Mouse (Mus musculus) cortical plate, adult 2 months (tissue): Measurements from ENCODE around the gene Ctsd. TPM values are rescaled to one million over a fixed set of nuclear protein-coding genes. Genes with fewer than 3 reads are reported as not detected.
"Not testable (repeated sequence)": the region's sequence is repeated elsewhere in the genome, so short reads cannot be mapped to it uniquely, and the experiment has no call there.

Source experiments
- H3K27ac ChIP-seq: fragments of 200-500 bp; 2 replicates; pipeline ENCODE4 v1.5.1; 2012; ENCODE audit warnings: low read length, control low read depth, inconsistent platforms; ENCODE audit not compliant: insufficient read depth
- H3K4me1 ChIP-seq: fragments of 200-500 bp; 2 replicates; pipeline ENCODE4 v1.6.1; 2011; ENCODE audit warnings: low read length; ENCODE audit not compliant: control insufficient read depth, insufficient read depth
- H3K4me3 ChIP-seq: fragments of 200-500 bp; 2 replicates; pipeline ENCODE4 v1.5.1; 2011; ENCODE audit warnings: mild to moderate bottlenecking, low read length, control low read depth; ENCODE audit not compliant: insufficient read depth
- CTCF ChIP-seq: fragments of 200-500 bp; IDR thresholded peaks from 2 replicates; pipeline ENCODE4 v1.5.1; 2011; ENCODE audit warnings: mild to moderate bottlenecking, control low read depth, low read length; ENCODE audit not compliant: insufficient read depth; ENCODE audit errors: extremely low read depth
- POLR2A ChIP-seq: fragments of 200-500 bp; IDR thresholded peaks from 2 replicates; pipeline ENCODE4 v1.6.1; 2011; ENCODE audit warnings: mild to moderate bottlenecking, low read length, control low read depth; ENCODE audit not compliant: insufficient read depth; ENCODE audit errors: extremely low read depth
- polyA plus RNA-seq: library from polyadenylated mRNA; depleted of rRNA; stranded (reverse); fragments of >200 nt; gene quantifications from 2 replicates; pipeline ENCODE4 v1.2.3, GENCODE M21; 2012

Ctsd gene
- polyA plus RNA-seq, 1 experiment: 455 TPM

GRCm38 (mm10) chr7:142421826-142422225, 34.0 kb upstream of the Ctsd start:
- Histone ChIP-seq H3K27ac (no peak overlapping the region), H3K4me1 (no peaks in the 10 kb centered on the region), H3K4me3 (no peak overlapping the region)
- TF ChIP-seq CTCF (no peak), POLR2A (no peak)

GRCm38 (mm10) chr7:142419887-142420286, 32.0 kb upstream of the Ctsd start:
- Histone ChIP-seq H3K4me1 (no peaks in the 10 kb centered on the region), H3K4me3 (no peak overlapping the region), H3K27ac (no peak overlapping the region)
- TF ChIP-seq CTCF (no peak), POLR2A (no peak)

DNA sequence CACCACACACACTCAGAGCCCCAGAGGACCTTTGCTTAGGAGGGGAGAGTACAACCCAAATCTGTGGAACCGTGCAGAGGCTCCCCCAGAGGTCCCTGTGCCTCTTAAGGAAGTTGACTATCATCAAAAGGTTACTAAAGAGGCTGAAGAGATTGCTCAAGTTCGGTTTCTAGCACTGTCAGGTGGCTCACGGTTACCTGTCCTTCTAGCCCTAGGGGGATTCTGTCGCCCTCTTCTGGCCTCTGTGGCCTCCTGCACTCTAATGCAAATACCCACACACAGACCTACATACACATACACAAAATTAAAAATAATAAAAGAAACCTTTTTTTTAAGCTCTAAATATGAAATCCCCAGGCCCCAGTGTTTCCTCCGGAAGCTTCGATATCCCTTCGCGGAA, 30.8 kb upstream of the Ctsd start:
- Histone ChIP-seq H3K4me1 (no peaks in the 10 kb centered on the region), H3K4me3 (no peak overlapping the region)
- no peak for TF ChIP-seq POLR2A
- TF ChIP-seq CTCF: no peak

DNA sequence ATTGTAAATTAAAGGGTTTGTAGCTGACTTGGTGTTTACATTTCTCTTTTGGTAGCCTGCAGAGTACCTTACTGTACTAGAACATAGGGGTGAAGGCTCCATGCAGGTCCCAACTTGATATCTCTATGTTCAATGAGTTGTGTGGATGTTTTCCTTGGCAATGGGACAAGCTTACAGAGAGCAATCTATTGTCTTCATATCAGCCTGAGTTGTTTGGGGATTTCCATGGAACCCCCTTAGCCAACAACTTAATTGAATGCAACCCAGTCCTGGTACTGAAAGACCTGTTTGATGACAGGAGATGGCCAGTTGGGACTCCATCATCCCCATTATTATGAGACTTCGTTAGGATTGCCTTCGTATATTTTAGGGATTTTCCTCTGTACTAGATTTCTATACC, 30.2 kb upstream of the Ctsd start:
- H3K4me1 ChIP-seq: no peaks in the 10 kb centered on the region
- no peak overlapping the region for H3K27ac ChIP-seq
- no peak for TF ChIP-seq CTCF
- no peak for TF ChIP-seq POLR2A
- H3K4me3 ChIP-seq: no peak overlapping the region

More for the DNA sequence above, 30.8 kb upstream of the Ctsd start:
- no peak overlapping the region for H3K27ac ChIP-seq

DNA sequence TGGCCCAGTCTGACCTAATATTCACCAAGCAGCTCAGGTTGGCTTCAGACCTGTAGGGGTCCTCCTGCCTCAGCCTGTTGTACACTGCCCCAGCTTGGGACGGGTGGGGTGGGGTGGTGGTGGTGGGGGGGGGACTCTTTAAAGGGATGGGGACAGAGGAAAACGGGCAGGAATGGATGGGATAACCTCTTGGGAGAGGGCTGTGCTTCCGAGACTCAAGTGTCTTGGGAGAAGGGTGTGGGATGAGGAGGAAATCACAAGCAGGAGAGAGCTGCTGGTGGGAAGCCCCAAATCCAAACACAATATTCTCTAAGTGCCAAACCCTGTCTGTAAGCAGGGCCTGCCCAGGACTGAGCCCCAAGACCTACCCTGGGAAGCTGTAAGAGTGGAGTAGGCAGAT, 28.4 kb upstream of the Ctsd start:
- TF ChIP-seq CTCF: no peak
- no peak for TF ChIP-seq POLR2A
- H3K4me3 ChIP-seq: no peak overlapping the region
- H3K27ac ChIP-seq: no peak overlapping the region
- H3K4me1 ChIP-seq: no peaks in the 10 kb centered on the region

DNA sequence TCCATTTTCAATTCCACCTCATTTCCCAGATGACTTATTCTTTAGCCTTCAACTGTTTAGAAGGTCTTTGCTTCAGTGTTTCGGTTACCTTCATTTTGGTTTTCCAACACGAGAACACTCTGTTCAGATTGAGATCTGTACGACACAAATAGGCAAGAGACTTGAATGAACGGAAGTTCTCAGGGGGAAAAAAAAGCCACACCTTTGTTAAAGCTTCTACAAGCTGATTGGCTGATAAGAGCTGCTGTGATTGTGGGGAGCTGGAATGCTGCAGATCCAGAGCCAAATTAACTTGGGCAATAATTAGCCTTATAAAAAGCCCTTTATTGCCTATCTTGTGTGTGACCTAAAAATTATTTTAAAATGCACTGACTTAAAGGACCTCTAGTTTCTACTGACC, 27.5 kb upstream of the Ctsd start:
- TF ChIP-seq POLR2A: no peak
- no peak for TF ChIP-seq CTCF
- no peaks in the 10 kb centered on the region for H3K4me1 ChIP-seq

DNA sequence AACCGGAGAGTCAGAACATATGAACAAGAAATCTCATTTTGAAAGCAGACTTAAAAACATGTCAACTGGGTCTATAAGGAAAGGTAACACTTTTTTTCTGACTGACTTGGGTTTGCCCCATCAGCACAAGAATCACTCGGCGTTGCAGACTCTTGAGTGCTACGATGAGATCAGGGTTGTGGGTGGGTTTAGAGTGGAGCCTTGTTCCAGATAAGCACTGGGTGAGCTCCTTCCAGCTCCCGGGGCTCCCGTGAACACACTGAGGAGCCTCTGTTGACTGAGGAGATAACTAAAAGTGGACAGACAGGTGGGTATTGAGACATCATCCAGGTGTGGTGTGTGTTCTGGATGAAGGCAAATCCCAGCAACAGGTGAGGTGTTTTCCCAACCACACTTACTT, 25.4 kb upstream of the Ctsd start:
- Histone ChIP-seq H3K4me1 (no peaks in the 10 kb centered on the region), H3K27ac (no peak overlapping the region)
- TF ChIP-seq POLR2A (no peak), CTCF (no peak)

More for the DNA sequence above, 27.5 kb upstream of the Ctsd start:
- H3K27ac ChIP-seq: no peak overlapping the region
- H3K4me3 ChIP-seq: no peak overlapping the region

GRCm38 (mm10) chr7:142409603-142410002, 21.8 kb upstream of the Ctsd start:
- H3K27ac ChIP-seq: no peak overlapping the region
- no peak overlapping the region for H3K4me3 ChIP-seq
- TF ChIP-seq CTCF (no peak), POLR2A (no peak)
- no peaks in the 10 kb centered on the region for H3K4me1 ChIP-seq

More for the DNA sequence above, 25.4 kb upstream of the Ctsd start:
- H3K4me3 ChIP-seq: no peak overlapping the region

DNA sequence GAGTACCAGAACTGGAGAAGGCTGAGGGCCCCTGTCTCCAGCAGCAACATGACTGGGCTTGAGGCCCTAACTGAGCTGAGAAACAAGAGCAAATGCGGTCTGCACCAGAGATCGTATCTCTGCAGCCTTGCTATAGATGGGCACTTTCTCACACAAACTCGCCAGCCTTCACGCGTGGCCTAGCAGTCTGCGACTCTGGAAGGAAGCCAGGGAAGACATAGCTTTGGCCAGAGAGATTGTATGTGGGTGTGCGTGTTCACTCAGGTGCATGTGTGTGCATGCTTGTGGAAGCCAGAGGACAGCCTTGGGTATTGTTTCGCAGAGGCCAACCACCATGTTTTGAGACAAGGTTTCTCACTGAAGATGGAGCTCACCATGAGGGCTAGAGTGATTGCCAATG, 20.8 kb upstream of the Ctsd start:
- H3K27ac ChIP-seq: no peak overlapping the region
- H3K4me3 ChIP-seq: no peak overlapping the region
- no peak for TF ChIP-seq CTCF
- no peak for TF ChIP-seq POLR2A
- H3K4me1 ChIP-seq: no peaks in the 10 kb centered on the region

- H3K4me1 ChIP-seq: no peaks in the 10 kb centered on the region
- TF ChIP-seq CTCF (no peak), POLR2A (no peak)
- H3K27ac ChIP-seq: no peak overlapping the region
- H3K4me3 ChIP-seq: no peak overlapping the region
Observed at GRCm38 (mm10) chr7:142407935-142408334, 20.1 kb upstream of the Ctsd start.

- H3K4me1 ChIP-seq, H3K4me3 ChIP-seq, H3K27ac ChIP-seq: not testable (repeated sequence)
Observed at GRCm38 (mm10) chr7:142405134-142405533, 17.3 kb upstream of the Ctsd start.
